Mouse (Mus musculus): ENCODE results near the gene Wbp2.

Gene Wbp2

GRCm38 (mm10) chr11:116089545-116089944 is 2.8 kb upstream of the Wbp2 start:
- DNase-seq (ENCODE audit: low read depth, low spot score), result no peak

GRCm38 (mm10) chr11:116088741-116089394 is 2.1 kb upstream of the Wbp2 start:
- DNase-seq (ENCODE audit: low read depth, low spot score), result no peak

GRCm38 (mm10) chr11:116088188-116088587 is 1.4 kb upstream of the Wbp2 start:
- no peak for DNase-seq (ENCODE audit: low read depth, low spot score)

- peak; percentile 84 for DNase-seq (ENCODE audit: low read depth, low spot score)
Observed at GRCm38 (mm10) chr11:116087194-116088130, 667 bp upstream of the Wbp2 start.

- no peak for DNase-seq (ENCODE audit: low read depth, low spot score)
Observed at GRCm38 (mm10) chr11:116084166-116084565, 2.6 kb downstream of the Wbp2 start.

GRCm38 (mm10) chr11:116083096-116083672 is 3.6 kb downstream of the Wbp2 start:
- no peak for DNase-seq (ENCODE audit: low read depth, low spot score)

- peak; percentile 47 for DNase-seq (ENCODE audit: low read depth, low spot score)
Observed at GRCm38 (mm10) chr11:116081081-116081480, 5.7 kb downstream of the Wbp2 start.

- DNase-seq (ENCODE audit: low read depth, low spot score), result peak; percentile 19
Observed at GRCm38 (mm10) chr11:116079511-116079910, 7.3 kb downstream of the Wbp2 start.

GRCm38 (mm10) chr11:116078676-116079320 is 8.0 kb downstream of the Wbp2 start:
- DNase-seq (ENCODE audit: low read depth, low spot score), result no peak

GRCm38 (mm10) chr11:116078221-116078620 is 8.6 kb downstream of the Wbp2 start:
- DNase-seq (ENCODE audit: low read depth, low spot score), result no peak

- DNase-seq (ENCODE audit: low read depth, low spot score), result no peak
Observed at GRCm38 (mm10) chr11:116077446-116078204, 9.2 kb downstream of the Wbp2 start, which contains the start of gene Unc13d. Gene Unc13d (minus strand): TSS chr11:116077961.

- no peak for DNase-seq (ENCODE audit: low read depth, low spot score)
Observed at GRCm38 (mm10) chr11:116076836-116077235, 10.0 kb downstream of the Wbp2 start.

GRCm38 (mm10) chr11:116076266-116076540 is 10.6 kb downstream of the Wbp2 start:
- DNase-seq (ENCODE audit: low read depth, low spot score), result no peak

GRCm38 (mm10) chr11:116075539-116076265 is 11.1 kb downstream of the Wbp2 start:
- no peak for DNase-seq (ENCODE audit: low read depth, low spot score)

- DNase-seq (ENCODE audit: low read depth, low spot score), result no peak
Observed at GRCm38 (mm10) chr11:116074436-116074991, 12.3 kb downstream of the Wbp2 start.

GRCm38 (mm10) chr11:116072608-116073007 is 14.2 kb downstream of the Wbp2 start:
- no peak for DNase-seq (ENCODE audit: low read depth, low spot score)

- DNase-seq (ENCODE audit: low read depth, low spot score), result peak; percentile 94
Observed at GRCm38 (mm10) chr11:116071510-116071909, 15.3 kb downstream of the Wbp2 start.

- DNase-seq (ENCODE audit: low read depth, low spot score), result no peak
Observed at GRCm38 (mm10) chr11:116065345-116065744, 21.4 kb downstream of the Wbp2 start.

GRCm38 (mm10) chr11:116064187-116064867 is 22.5 kb downstream of the Wbp2 start:
- DNase-seq (ENCODE audit: low read depth, low spot score), result no peak

GRCm38 (mm10) chr11:116063562-116063961 is 23.2 kb downstream of the Wbp2 start:
- DNase-seq (ENCODE audit: low read depth, low spot score), result no peak
